Mouse (Mus musculus) heart, embryonic 14.5 days (tissue): ENCODE data around the gene Oaz1. TPM values are rescaled to one million over a fixed set of nuclear protein-coding genes. Genes with fewer than 3 reads are reported as not detected.

Source experiments
- ATAC-seq: fragments of 200-750 bp; cut with Nextera tagmentation; 2 replicates; pipeline ENCODE4 v1.8.0; 2017; ENCODE audit warnings: low read depth, moderate TSS enrichment; ENCODE audit not compliant: insufficient number of reproducible peaks, insufficient read depth, low FRiP score
- H3K27ac ChIP-seq, 2 experiments: fragments of 200-500 bp in 1 of 2; fragments of 300-500 bp in 1 of 2; sonication (generic) in 1 of 2; replicated peaks in 1 of 2; 2 replicates each; pipeline ENCODE4 v1.5.1; 2012 to 2014; ENCODE audit warnings: low read depth in 2 of 2, low read length in 2 of 2, control low read depth in 1 of 2, mild to moderate bottlenecking in 1 of 2, mixed read lengths in 1 of 2; ENCODE audit not compliant: control insufficient read depth in 1 of 2, insufficient read depth in 1 of 2
- H3K27me3 ChIP-seq: fragments of 300-500 bp; sonication (generic); 2 replicates; pipeline ENCODE4 v1.6.1; 2014; ENCODE audit warnings: mild to moderate bottlenecking, low read length, control low read depth; ENCODE audit not compliant: control insufficient read depth, insufficient read depth
- H3K36me3 ChIP-seq: fragments of 300-500 bp; sonication (generic); 2 replicates; pipeline ENCODE4 v1.6.1; 2014; ENCODE audit warnings: mild to moderate bottlenecking, control low read depth, low read length, mixed read lengths; ENCODE audit not compliant: control insufficient read depth, insufficient read depth
- H3K4me1 ChIP-seq, 2 experiments: fragments of 200-500 bp in 1 of 2; fragments of 300-500 bp in 1 of 2; sonication (generic) in 1 of 2; 2 replicates each; pipeline ENCODE4 v1.6.1; 2012 to 2014; ENCODE audit warnings: low read length in 2 of 2, control low read depth in 1 of 2, mixed read lengths in 1 of 2; ENCODE audit not compliant: control insufficient read depth in 2 of 2, insufficient read depth in 2 of 2
- H3K4me2 ChIP-seq: fragments of 300-500 bp; sonication (generic); 2 replicates; pipeline ENCODE4 v1.6.1; 2014; ENCODE audit warnings: mild to moderate bottlenecking, low read length
- H3K4me3 ChIP-seq, 2 experiments: fragments of 200-500 bp in 1 of 2; fragments of 300-500 bp in 1 of 2; sonication (generic) in 1 of 2; 2 replicates each; pipeline ENCODE4 v1.5.1; 2012 to 2014; ENCODE audit warnings: low read length in 2 of 2, mild to moderate bottlenecking in 2 of 2, control low read depth in 1 of 2, low read depth in 1 of 2, moderate library complexity in 1 of 2; ENCODE audit not compliant: control insufficient read depth in 1 of 2, insufficient read depth in 1 of 2
- H3K9ac ChIP-seq: fragments of 300-500 bp; sonication (generic); 2 replicates; pipeline ENCODE4 v1.6.1; 2014; ENCODE audit warnings: mild to moderate bottlenecking, low read length
- H3K9me3 ChIP-seq: fragments of 300-500 bp; sonication (generic); 2 replicates; pipeline ENCODE4 v1.6.1; 2016; ENCODE audit warnings: low read length, control low read depth; ENCODE audit not compliant: control insufficient read depth
- WGBS: fragments of 180-500 bp; shearing (Covaris S2); extraction: QIAGEN DNeasy Blood & Tissue Kit; methylation state at CpG from one replicate; pipeline ENCODE4 v1.1.7; 2014; 5-methylcytosine and 5-hydroxymethylcytosine counted together
- polyA plus RNA-seq: library from polyadenylated mRNA; unstranded; fragments of >200 nt; fragmentation: Nextera tagmentation; extraction: Ambion mirVana; gene quantifications from 2 replicates; pipeline ENCODE4 v1.2.1, GENCODE M21; 2014

Gene Oaz1
- polyA plus RNA-seq, 1 experiment from 2014 or later, result 2,172 TPM

- no peak for ATAC-seq
- Histone ChIP-seq H3K27ac (no peak overlapping the region), H3K4me1 (peaks cover 23 to 33% of the 10 kb centered on the region in 2 experiments), H3K36me3 (peaks cover 2% of the 10 kb centered on the region), H3K9ac (peak overlapping the region; percentile 17; the same call in 1 of the 2 replicates), H3K4me3 (no peak overlapping the region), H3K27me3 (peaks cover 41% of the 10 kb centered on the region), H3K9me3 (0 out of 2 replicates have a peak, but pooled peaks cover 6% of the 10 kb centered on the region), H3K4me2 (no peak overlapping the region)
- 61% methylated on average over 30 of the region's 30 CpGs for WGBS
These were observed 9.2 kb downstream of the Oaz1 start for GRCm38 (mm10) chr10:80835617-80836016.

DNA sequence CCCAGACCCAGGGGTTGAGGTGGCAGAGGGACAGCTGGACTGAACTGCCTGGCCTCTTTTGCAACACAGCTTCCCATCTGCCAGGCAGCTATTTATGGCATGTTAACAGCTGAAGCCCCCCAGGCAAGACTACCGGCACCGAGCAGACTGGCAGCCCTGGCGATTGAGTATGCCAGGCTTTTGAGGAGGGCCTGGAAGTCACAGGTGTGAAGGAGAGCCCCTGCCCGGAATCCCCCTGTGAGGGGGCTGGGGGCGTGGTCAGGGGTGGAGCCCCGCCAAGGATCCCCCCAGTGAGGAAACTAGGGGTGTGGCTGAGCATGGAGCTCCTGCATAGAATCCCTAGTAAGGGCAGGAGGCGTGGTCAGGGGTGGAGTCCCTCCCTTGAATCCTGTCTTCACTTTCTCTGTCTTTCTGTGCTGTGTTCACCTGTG, 10.5 kb downstream of the Oaz1 start:
- 0 out of 2 replicates have a peak, but pooled peaks cover 6% of the 10 kb centered on the region for H3K9me3 ChIP-seq
- peak overlapping the region; percentile 28 to 54 for H3K27ac ChIP-seq
- H3K9ac ChIP-seq, result no peak overlapping the region
- peaks cover 21 to 26% of the 10 kb centered on the region in 2 experiments for H3K4me1 ChIP-seq
- H3K36me3 ChIP-seq, result no peaks in the 10 kb centered on the region
- ATAC-seq, result no peak
- H3K27me3 ChIP-seq, result peaks cover 47% of the 10 kb centered on the region
- no peak overlapping the region for H3K4me3 ChIP-seq
- no peak overlapping the region for H3K4me2 ChIP-seq
- 18% methylated on average over 7 of the region's 7 CpGs for WGBS

DNA sequence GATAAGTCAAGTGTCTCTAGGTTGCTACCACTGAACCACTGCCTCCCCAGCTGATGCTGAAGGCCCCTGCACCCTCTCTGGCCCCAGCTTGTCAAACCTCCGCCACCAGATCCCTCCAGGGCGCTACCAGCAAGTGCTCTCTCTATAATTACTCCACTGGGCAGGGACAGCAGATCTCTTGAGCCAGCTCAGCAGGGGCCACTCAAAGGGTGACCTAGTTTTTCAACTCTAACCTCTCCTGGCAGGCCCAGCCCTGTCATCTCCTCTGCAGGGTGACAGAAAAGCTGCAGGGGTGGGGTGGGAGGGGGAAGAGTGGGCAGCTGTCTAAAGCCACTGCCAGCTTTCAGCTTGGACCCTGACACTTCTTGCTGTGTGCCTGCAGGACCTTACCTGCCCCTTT, 11.4 kb downstream of the Oaz1 start:
- 13% methylated on average over 2 of the region's 2 CpGs for WGBS
- H3K36me3 ChIP-seq, result no peaks in the 10 kb centered on the region
- peaks cover 21 to 26% of the 10 kb centered on the region in 2 experiments for H3K4me1 ChIP-seq
- H3K27ac ChIP-seq, result peak overlapping the region; percentile 54 to 62
- H3K4me2 ChIP-seq, result peak overlapping the region; percentile 9; the same call in 1 of the 2 replicates
- 0 out of 2 replicates have a peak, but pooled peaks cover 6% of the 10 kb centered on the region for H3K9me3 ChIP-seq
- ATAC-seq, result peak; percentile 13; the same call in 1 of the 2 replicates
- no peak overlapping the region for H3K4me3 ChIP-seq
- 0 out of 2 replicates have a peak overlapping the region, but pooled peaks have one; percentile 0 for H3K9ac ChIP-seq
- peaks cover 56% of the 10 kb centered on the region for H3K27me3 ChIP-seq

GRCm38 (mm10) chr10:80838346-80838912, 12.0 kb downstream of the Oaz1 start:
- no peak overlapping the region for H3K4me2 ChIP-seq
- H3K9me3 ChIP-seq, result 0 out of 2 replicates have a peak, but pooled peaks cover 6% of the 10 kb centered on the region
- no peak overlapping the region for H3K4me3 ChIP-seq
- ATAC-seq, result no peak
- H3K27me3 ChIP-seq, result peaks cover 58% of the 10 kb centered on the region
- 63% methylated on average over 2 of the region's 2 CpGs for WGBS
- H3K27ac ChIP-seq, result peak overlapping the region; percentile 54 to 62
- no peaks in the 10 kb centered on the region for H3K36me3 ChIP-seq
- H3K9ac ChIP-seq, result 0 out of 2 replicates have a peak overlapping the region, but pooled peaks have one; percentile 0
- H3K4me1 ChIP-seq, result peaks cover 21 to 28% of the 10 kb centered on the region in 2 experiments

DNA sequence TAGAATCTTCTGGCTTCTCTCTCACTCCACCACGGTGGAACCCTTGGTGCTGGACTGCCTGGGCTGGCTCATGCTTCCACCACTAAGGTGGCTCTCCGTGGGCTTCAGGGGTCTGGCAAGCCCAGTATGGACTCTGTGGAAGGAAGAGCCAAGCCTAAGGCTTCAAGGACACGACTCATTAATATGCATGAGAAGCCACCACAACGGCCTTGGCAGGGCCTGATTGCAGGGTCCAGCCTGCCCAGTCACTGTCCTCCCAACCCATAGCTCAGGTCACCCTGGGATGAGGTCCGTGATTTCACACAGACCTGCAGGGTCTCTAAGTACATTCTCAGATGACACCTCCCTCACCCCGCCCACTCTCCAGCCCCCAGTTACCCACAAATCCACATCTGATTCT, 13.4 kb downstream of the Oaz1 start:
- ATAC-seq, result no peak
- Histone ChIP-seq H3K9me3 (0 out of 2 replicates have a peak, but pooled peaks cover 3% of the 10 kb centered on the region), H3K4me3 (no peak overlapping the region), H3K36me3 (no peaks in the 10 kb centered on the region), H3K4me2 (no peak overlapping the region), H3K27ac (no peak overlapping the region), H3K27me3 (peaks cover 58% of the 10 kb centered on the region), H3K9ac (no peak overlapping the region), H3K4me1 (peaks cover 20 to 36% of the 10 kb centered on the region in 2 experiments)
- whole genome bisulfite sequencing, result 55% methylated on average over 6 of the region's 6 CpGs

GRCm38 (mm10) chr10:80841685-80842084, 15.2 kb downstream of the Oaz1 start:
- 88% methylated on average over 2 of the region's 2 CpGs for WGBS
- H3K36me3 ChIP-seq, result no peaks in the 10 kb centered on the region
- no peaks in the 10 kb centered on the region for H3K9me3 ChIP-seq
- H3K9ac ChIP-seq, result no peak overlapping the region
- peaks cover 15 to 29% of the 10 kb centered on the region in 2 experiments for H3K4me1 ChIP-seq
- no peak overlapping the region for H3K4me3 ChIP-seq
- ATAC-seq, result no peak
- no peak overlapping the region for H3K4me2 ChIP-seq
- H3K27ac ChIP-seq, result no peak overlapping the region
- H3K27me3 ChIP-seq, result peaks cover 46% of the 10 kb centered on the region

- Histone ChIP-seq H3K27me3 (peaks cover 42% of the 10 kb centered on the region), H3K4me2 (no peak overlapping the region), H3K27ac (no peak overlapping the region), H3K4me3 (no peak overlapping the region), H3K36me3 (no peaks in the 10 kb centered on the region), H3K9ac (no peak overlapping the region), H3K9me3 (no peaks in the 10 kb centered on the region), H3K4me1 (peaks cover 9 to 22% of the 10 kb centered on the region in 2 experiments)
- 79% methylated on average over 15 of the region's 15 CpGs for WGBS
- ATAC-seq, result no peak
These were observed 15.9 kb downstream of the Oaz1 start for GRCm38 (mm10) chr10:80842334-80842733.
